Mouse (Mus musculus) stomach, embryonic 14.5 days (tissue): Measurements from ENCODE around the gene Cacna2d1. TPM values are rescaled to one million over a fixed set of nuclear protein-coding genes. Genes with fewer than 3 reads are reported as not detected.

Source experiments
- polyA plus RNA-seq: library from polyadenylated mRNA; unstranded; fragments of >200 nt; fragmentation: Nextera tagmentation; extraction: Ambion mirVana; gene quantifications from 2 replicates; pipeline ENCODE4 v1.2.1, GENCODE M21; 2014

Gene Cacna2d1
- polyA plus RNA-seq, 1 experiment from 2014 or later, result 21.9 TPM

Other genes starting within 250 kb of the Cacna2d1 start
- gene Speer4c, start 220.4 kb upstream of the Cacna2d1 start, polyA plus RNA-seq, result not detected in 2 replicates